Mouse (Mus musculus): ENCODE measurements around the gene Gm45711.

Gm45711 gene

DNA sequence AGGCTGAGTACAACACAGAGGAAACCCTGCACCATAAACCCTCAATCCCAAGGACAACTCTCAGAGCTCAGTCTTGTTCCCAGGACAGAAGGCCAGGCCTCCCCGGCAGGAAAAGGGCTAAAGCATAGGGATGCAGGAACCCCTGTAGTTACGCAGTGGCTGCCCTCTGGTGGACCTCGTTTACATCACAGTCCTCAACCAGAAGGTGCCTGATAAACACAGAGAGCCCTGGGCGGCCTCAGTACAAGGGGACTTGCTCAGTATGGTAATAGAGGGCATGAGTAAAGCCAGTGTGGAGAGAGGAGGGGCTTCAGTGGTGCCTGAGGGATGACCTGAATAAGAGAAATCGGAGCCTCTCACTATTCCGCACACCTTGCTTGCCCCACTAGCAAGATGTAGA, 75.3 kb downstream of the Gm45711 start:
- DNase-seq = no peak

DNA sequence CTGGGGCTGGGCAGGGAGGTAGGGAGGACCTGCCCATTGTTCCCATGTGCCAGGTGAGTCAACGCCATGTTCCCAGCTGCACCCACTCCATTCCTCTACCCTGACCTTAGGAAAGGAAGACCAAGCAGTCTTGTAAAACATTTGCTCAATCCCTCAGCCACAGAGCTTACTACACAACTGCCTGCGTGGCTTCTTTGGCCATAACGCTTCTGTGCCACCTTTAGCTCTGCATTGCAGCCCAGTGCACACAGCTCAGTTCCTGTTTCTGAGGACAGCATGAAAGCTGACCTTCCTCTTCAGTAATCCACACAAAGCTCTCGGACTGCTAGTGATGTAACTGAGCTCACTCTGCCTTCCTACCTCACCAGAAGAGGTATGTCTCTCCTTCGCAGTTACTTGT, 77.0 kb downstream of the Gm45711 start:
- DNase-seq = no peak

DNA sequence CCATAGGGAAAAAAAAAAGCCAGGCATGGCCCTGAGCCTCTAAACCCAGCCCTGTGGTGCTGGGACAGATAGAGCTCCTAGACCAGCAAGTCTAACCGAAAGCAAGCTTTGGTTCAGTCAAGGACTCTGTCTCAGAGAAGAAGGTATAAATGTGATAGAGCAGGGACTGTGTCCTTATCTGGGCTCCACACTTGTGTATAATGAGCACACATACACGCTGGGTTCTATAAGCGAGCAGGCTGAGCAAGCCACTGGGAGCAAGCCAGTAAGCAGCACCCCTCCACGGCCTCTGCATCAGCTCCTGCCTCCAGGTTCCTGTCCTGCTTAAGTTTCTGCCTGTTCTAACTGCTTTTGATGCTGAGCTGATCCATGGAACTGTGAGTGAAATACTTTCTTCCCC, 77.8 kb downstream of the Gm45711 start:
- DNase-seq = no peak
